Mouse (Mus musculus): ENCODE data around the gene Hbb-bh2. TPM values are rescaled to one million over a fixed set of nuclear protein-coding genes. Genes with fewer than 3 reads are reported as not detected.

The Hbb-bh2 gene
- polyA plus RNA-seq, 1 experiment = not detected

DNA sequence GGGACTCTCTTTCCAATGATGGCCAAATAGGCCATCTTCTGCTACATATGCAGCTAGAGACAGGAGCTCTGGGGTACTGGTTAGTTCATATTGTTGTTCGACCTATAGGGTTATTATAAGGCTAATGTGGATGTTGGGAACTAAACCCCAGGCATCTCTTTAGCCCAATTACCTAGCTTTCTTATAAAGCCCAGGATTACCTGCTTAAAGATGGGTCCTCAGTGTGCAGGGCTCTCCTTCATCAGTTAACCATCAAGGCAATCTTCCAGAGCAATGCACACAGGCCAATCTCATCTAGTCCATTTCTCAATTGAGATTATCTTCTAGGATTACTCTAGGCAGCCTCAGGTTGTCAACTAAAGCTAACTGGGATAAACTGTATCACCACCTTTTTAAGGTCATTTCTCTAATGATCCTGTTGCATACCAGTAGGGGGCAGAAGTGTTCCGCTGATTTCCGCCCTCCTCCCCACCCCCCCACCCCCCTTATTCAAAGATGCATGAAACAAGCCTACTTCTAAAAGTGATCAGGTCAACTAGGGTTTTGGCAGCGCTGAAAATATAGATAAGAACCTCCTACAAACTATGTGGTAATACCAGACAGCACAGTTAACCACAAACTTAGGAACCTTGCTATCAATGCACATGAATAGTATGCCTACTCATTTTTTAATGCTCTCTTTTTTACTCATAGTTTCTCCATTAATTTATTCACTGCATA lies 47.5 kb downstream of the Hbb-bh2 start:
- no peak overlapping the region for H3K27ac ChIP-seq (ENCODE audit: insufficient read depth, low read length)
- no peak overlapping the region for H3K4me3 ChIP-seq (ENCODE audit: insufficient read depth, low read length)
- TF ChIP-seq CTCF (IDR thresholded peaks at IDR 0.05; ENCODE audit: extremely low read depth, insufficient read depth, low read length) = no peak
- no peak for TF ChIP-seq POLR2A (IDR thresholded peaks at IDR 0.05; ENCODE audit: extremely low read depth, insufficient read depth, low read length)
- no peaks in the 10 kb centered on the region for H3K4me1 ChIP-seq (ENCODE audit: control insufficient read depth, insufficient read depth, low read length)

DNA sequence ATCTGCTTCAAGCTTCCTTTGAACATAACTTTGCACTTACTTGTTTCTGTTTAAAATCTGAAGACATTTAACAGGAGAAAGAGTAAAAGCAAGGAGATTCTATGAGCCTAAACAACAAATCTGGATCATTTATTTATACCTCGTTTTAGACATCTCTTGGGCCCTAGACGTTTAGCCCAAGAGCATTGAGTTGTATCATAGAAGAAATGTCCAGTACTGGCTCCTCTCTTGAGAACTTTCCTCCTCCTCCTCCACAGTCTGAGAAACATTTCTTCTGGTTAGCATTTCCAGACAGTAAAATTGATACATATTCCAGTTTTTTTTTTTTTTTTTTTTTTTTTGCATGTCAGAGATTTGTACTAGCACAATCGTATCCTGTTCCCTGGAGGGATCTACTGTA lies 48.6 kb downstream of the Hbb-bh2 start, which contains the start of gene Olfr67:
Olfr67 (minus strand) TSS at position 101 of the 400 bp plus-strand sequence.
- TF ChIP-seq CTCF (IDR thresholded peaks at IDR 0.05; ENCODE audit: extremely low read depth, insufficient read depth, low read length) (no peak), POLR2A (IDR thresholded peaks at IDR 0.05; ENCODE audit: extremely low read depth, insufficient read depth, low read length) (no peak)
- no peaks in the 10 kb centered on the region for H3K4me1 ChIP-seq (ENCODE audit: control insufficient read depth, insufficient read depth, low read length)
- H3K27ac ChIP-seq (ENCODE audit: insufficient read depth, low read length) = no peak within 1 kb of the TSS
- no peak within 1 kb of the TSS for H3K4me3 ChIP-seq (ENCODE audit: insufficient read depth, low read length)

Other genes starting within 250 kb of the Hbb-bh2 start
- gene Olfr619, start 239.9 kb downstream of the Hbb-bh2 start, polyA plus RNA-seq (2012; rRNA removed) = not detected in 2 replicates
- gene Olfr620, start 228.0 kb downstream of the Hbb-bh2 start, polyA plus RNA-seq (2012; rRNA removed) = not detected in 2 replicates
- gene Olfr622, start 197.8 kb downstream of the Hbb-bh2 start, polyA plus RNA-seq (2012; rRNA removed) = not detected in 2 replicates
- not detected in 2 replicates for gene Olfr623, start 176.8 kb downstream of the Hbb-bh2 start, polyA plus RNA-seq (2012; rRNA removed)
- 0.02 TPM in 1 of 2 replicates, not detected in the other for gene Olfr624, start 169.3 kb downstream of the Hbb-bh2 start, polyA plus RNA-seq (2012; rRNA removed)
- gene Olfr625-ps1, start 157.8 kb downstream of the Hbb-bh2 start, polyA plus RNA-seq (2012; rRNA removed) = not detected in 2 replicates
- gene Olfr243, start 125.8 kb downstream of the Hbb-bh2 start, polyA plus RNA-seq (2012; rRNA removed) = not detected in 2 replicates
- gene Olfr628, start 110.1 kb downstream of the Hbb-bh2 start, polyA plus RNA-seq (2012; rRNA removed) = not detected in 2 replicates
- not detected in 2 replicates for gene Olfr629, start 95.6 kb downstream of the Hbb-bh2 start, polyA plus RNA-seq (2012; rRNA removed)
- gene Olfr630, start 83.2 kb downstream of the Hbb-bh2 start, polyA plus RNA-seq (2012; rRNA removed) = not detected in 2 replicates
- gene Olfr69, start 68.9 kb downstream of the Hbb-bh2 start, polyA plus RNA-seq (2012; rRNA removed) = not detected in 2 replicates
- gene Olfr68, start 60.8 kb downstream of the Hbb-bh2 start, polyA plus RNA-seq (2012; rRNA removed) = not detected in 2 replicates
- not detected in 2 replicates for gene Olfr67, start 48.7 kb downstream of the Hbb-bh2 start, polyA plus RNA-seq (2012; rRNA removed)
- 56.3 and 87.5 TPM in 2 replicates for gene Hbb-bt, start 26.5 kb downstream of the Hbb-bh2 start, polyA plus RNA-seq (2012; rRNA removed)
- gene Hbb-bs, start 12.4 kb downstream of the Hbb-bh2 start, polyA plus RNA-seq (2012; rRNA removed) = 471 and 650 TPM in 2 replicates
- gene Hbb-bh1, start 2.6 kb upstream of the Hbb-bh2 start, polyA plus RNA-seq (2012; rRNA removed) = not detected in 2 replicates
- gene Hbb-y, start 12.7 kb upstream of the Hbb-bh2 start, polyA plus RNA-seq (2012; rRNA removed) = 0.95 and 1.0 TPM in 2 replicates
- not detected in 2 replicates for gene Olfr66, start 45.7 kb upstream of the Hbb-bh2 start, polyA plus RNA-seq (2012; rRNA removed)
- not detected in 2 replicates for gene Olfr64, start 54.0 kb upstream of the Hbb-bh2 start, polyA plus RNA-seq (2012; rRNA removed)
- not detected in 2 replicates for gene Olfr65, start 63.0 kb upstream of the Hbb-bh2 start, polyA plus RNA-seq (2012; rRNA removed)
- not detected in 2 replicates for gene Olfr631, start 88.3 kb upstream of the Hbb-bh2 start, polyA plus RNA-seq (2012; rRNA removed)
- not detected in 2 replicates for gene Olfr632, start 93.8 kb upstream of the Hbb-bh2 start, polyA plus RNA-seq (2012; rRNA removed)
- not detected in 2 replicates for gene Olfr633, start 103.9 kb upstream of the Hbb-bh2 start, polyA plus RNA-seq (2012; rRNA removed)
- not detected in 2 replicates for gene Olfr635, start 130.6 kb upstream of the Hbb-bh2 start, polyA plus RNA-seq (2012; rRNA removed)
- not detected in 2 replicates for gene Olfr638, start 158.2 kb upstream of the Hbb-bh2 start, polyA plus RNA-seq (2012; rRNA removed)
- gene Olfr639, start 176.8 kb upstream of the Hbb-bh2 start, polyA plus RNA-seq (2012; rRNA removed) = not detected in 2 replicates
- gene Olfr640, start 185.1 kb upstream of the Hbb-bh2 start, polyA plus RNA-seq (2012; rRNA removed) = not detected in 2 replicates
- not detected in 2 replicates for gene Olfr641, start 194.9 kb upstream of the Hbb-bh2 start, polyA plus RNA-seq (2012; rRNA removed)
- gene Olfr642, start 212.1 kb upstream of the Hbb-bh2 start, polyA plus RNA-seq (2012; rRNA removed) = not detected in 2 replicates
- not detected in 2 replicates for gene 4930516K23Rik, start 220.9 kb upstream of the Hbb-bh2 start, polyA plus RNA-seq (2012; rRNA removed)
- not detected in 2 replicates for gene Olfr644, start 231.3 kb upstream of the Hbb-bh2 start, polyA plus RNA-seq (2012; rRNA removed)
- not detected in 2 replicates for gene Olfr645, start 244.9 kb upstream of the Hbb-bh2 start, polyA plus RNA-seq (2012; rRNA removed)